ENCODE assay signal across 8 mouse cellular contexts in genomic region chr3:30514051-30514754, GRCm38 (mm10). TPM values are rescaled to one million over a fixed set of nuclear protein-coding genes. Genes with fewer than 3 reads are reported as not detected.
A peak's percentile ranks its signal among the peaks of the same experiment; 100 is the strongest.
DNase-seq lines count a peak whose midpoint lies in the region; ATAC-seq and TF ChIP-seq lines count a peak whose summit lies in the region.

No protein-coding gene starts in this region.

- H3K4me2 ChIP-seq in embryonic facial prominence, embryonic 11.5 days (ENCODE audit: low read depth, low read length) = peak overlapping the region; percentile 89
- peak overlapping the region; percentile 91 for H3K4me2 ChIP-seq in limb, embryonic 14.5 days (replicated peaks; ENCODE audit: low read depth, low read length, severe bottlenecking)
- peak overlapping the region; percentile 78 for H3K4me2 ChIP-seq in neural tube, embryonic 12.5 days (replicated peaks)

- peak overlapping the region; percentile 39 for H3K4me3 ChIP-seq in embryonic facial prominence, embryonic 11.5 days (ENCODE audit: low read depth, low read length)
- H3K4me3 ChIP-seq in hindbrain, embryonic 10.5 days = peak overlapping the region; percentile 56
- H3K4me3 ChIP-seq in limb, embryonic 14.5 days (replicated peaks; ENCODE audit: low read length) = peak overlapping the region; percentile 56
- peak overlapping the region; percentile 39 for H3K4me3 ChIP-seq in neural tube, embryonic 12.5 days

- H3K9ac ChIP-seq in embryonic facial prominence, embryonic 11.5 days (replicated peaks; ENCODE audit: low read length) = peak overlapping the region; percentile 56
- peak overlapping the region; percentile 87 for H3K9ac ChIP-seq in limb, embryonic 14.5 days (ENCODE audit: low read depth, low read length, severe bottlenecking)
- H3K9ac ChIP-seq in neural tube, embryonic 12.5 days = peak overlapping the region; percentile 33; the same call in 1 of the 2 replicates

- ATAC-seq in embryonic facial prominence, embryonic 11.5 days (replicated peaks; ENCODE audit: insufficient number of reproducible peaks, low FRiP score, low TSS enrichment, low read depth) = no peak
- ATAC-seq in limb, embryonic 14.5 days (ENCODE audit: low FRiP score, low read depth) = 0 out of 2 replicates have a peak, but pooled peaks have one; percentile 16
- ATAC-seq in neural tube, embryonic 12.5 days (ENCODE audit: low FRiP score, low read depth) = peak; percentile 38

- no peak for TF ChIP-seq POLR2A in limb, embryonic 14.5 days (IDR thresholded peaks at IDR 0.05; ENCODE audit: borderline replicate concordance, extremely low read depth, insufficient read depth, insufficient read length)

- H3K4me1 ChIP-seq in embryonic facial prominence, embryonic 11.5 days (ENCODE audit: control insufficient read depth, insufficient read depth, low read length) = 0 out of 2 replicates have a peak, but pooled peaks cover 2% of the 10 kb centered on the region
- H3K4me1 ChIP-seq in hindbrain, embryonic 10.5 days (replicated peaks) = peaks cover 58% of the 10 kb centered on the region
- peaks cover 31% of the 10 kb centered on the region for H3K4me1 ChIP-seq in limb, embryonic 14.5 days (ENCODE audit: control insufficient read depth, insufficient read depth, low read length)
- peaks cover 23% of the 10 kb centered on the region for H3K4me1 ChIP-seq in neural tube, embryonic 12.5 days

- 0% methylated on average over 52 of the region's 52 CpGs for WGBS in embryonic facial prominence, embryonic 11.5 days
- under 1% methylated on average over 52 of the region's 52 CpGs for WGBS in hindbrain, embryonic 10.5 days
- WGBS in limb, embryonic 14.5 days = 1% methylated on average over 52 of the region's 52 CpGs
- WGBS in neural tube, embryonic 12.5 days = under 1% methylated on average over 52 of the region's 52 CpGs

- DNase-seq in heart, adult 11 months = peak; percentile 91
- no peak for DNase-seq in heart, adult 8-10 months (ENCODE audit: low spot score)
- DNase-seq in embryonic facial prominence, embryonic 11.5 days (ENCODE audit: low spot score) = peak; percentile 66
- DNase-seq in hindbrain, embryonic 10.5 days (ENCODE audit: low spot score) = peak; percentile 83
- no peak for DNase-seq in limb, embryonic 14.5 days (ENCODE audit: low spot score)
- DNase-seq in gastrocnemius, postnatal 25 days = no peak
- no peak for DNase-seq in T-cell, adult 2 months (ENCODE audit: low spot score)

- H3K36me3 ChIP-seq in embryonic facial prominence, embryonic 11.5 days (replicated peaks; ENCODE audit: control insufficient read depth, insufficient read depth, low read depth, low read length) = no peaks in the 10 kb centered on the region
- H3K36me3 ChIP-seq in hindbrain, embryonic 10.5 days = no peaks in the 10 kb centered on the region
- no peaks in the 10 kb centered on the region for H3K36me3 ChIP-seq in limb, embryonic 14.5 days (ENCODE audit: control insufficient read depth, insufficient read depth, low read length)
- H3K36me3 ChIP-seq in neural tube, embryonic 12.5 days = no peaks in the 10 kb centered on the region

- H3K27ac ChIP-seq in embryonic facial prominence, embryonic 11.5 days (replicated peaks; ENCODE audit: low read depth, low read length) = peak overlapping the region; percentile 58
- H3K27ac ChIP-seq in hindbrain, embryonic 10.5 days = peak overlapping the region; percentile 81
- peak overlapping the region; percentile 95 for H3K27ac ChIP-seq in limb, embryonic 14.5 days (replicated peaks; ENCODE audit: low read depth, low read length)
- H3K27ac ChIP-seq in neural tube, embryonic 12.5 days = no peak overlapping the region

- H3K9me3 ChIP-seq in embryonic facial prominence, embryonic 11.5 days (replicated peaks; ENCODE audit: control insufficient read depth, low read length) = no peaks in the 10 kb centered on the region
- no peaks in the 10 kb centered on the region for H3K9me3 ChIP-seq in hindbrain, embryonic 10.5 days
- H3K9me3 ChIP-seq in limb, embryonic 14.5 days (ENCODE audit: control insufficient read depth, low read length) = no peaks in the 10 kb centered on the region
- no peaks in the 10 kb centered on the region for H3K9me3 ChIP-seq in neural tube, embryonic 12.5 days

- H3K27me3 ChIP-seq in embryonic facial prominence, embryonic 11.5 days (ENCODE audit: control insufficient read depth, insufficient read depth, low read length) = peaks cover 4% of the 10 kb centered on the region; the same call in 1 of the 2 replicates
- H3K27me3 ChIP-seq in hindbrain, embryonic 10.5 days (ENCODE audit: insufficient read depth, poor library complexity, severe bottlenecking) = peaks cover 92% of the 10 kb centered on the region
- H3K27me3 ChIP-seq in limb, embryonic 14.5 days (ENCODE audit: control insufficient read depth, insufficient read depth, low read length) = no peaks in the 10 kb centered on the region
- peaks cover 65% of the 10 kb centered on the region for H3K27me3 ChIP-seq in neural tube, embryonic 12.5 days (replicated peaks)

RNA-seq across cellular contexts. Expression of gene Mecom, which starts 33.6 kb away (rescaled TPM):
- total RNA-seq in heart, adult 8-10 months (2022) = 10 to 100 TPM; 13.6 to 19.5 (median 16.5) TPM
- polyA plus RNA-seq in embryonic facial prominence, embryonic 11.5 days (2014; fragmentation: Nextera tagmentation; extraction: Ambion mirVana) = 46.3 and 48.4 TPM in 2 replicates
- polyA plus RNA-seq in hindbrain, embryonic 10.5 days (2016; fragmentation: Nextera tagmentation; extraction: Ambion mirVana) = 25.8 and 26.7 TPM in 2 replicates
- 35.8 and 38.6 TPM in 2 replicates for polyA plus RNA-seq in limb, embryonic 14.5 days (2012; rRNA removed)
- 42.2 and 61.6 TPM in 2 replicates for polyA plus RNA-seq in limb, embryonic 14.5 days (2014; fragmentation: Nextera tagmentation; extraction: Ambion mirVana)
- polyA plus RNA-seq in neural tube, embryonic 12.5 days (2016; fragmentation: Nextera tagmentation; extraction: Ambion mirVana) = 16.1 and 18.4 TPM in 2 replicates
- 1 to 10 TPM; 6.7 to 8.8 TPM for total RNA-seq in gastrocnemius, postnatal 25 days (2021)

Comparison
In these comparisons a context has a peak if more than half of its experiments do, and no peak if none do; other contexts are left out.
1. DNase-seq: peak in heart, adult 11 months (single experiment), embryonic facial prominence, embryonic 11.5 days (single experiment) and hindbrain, embryonic 10.5 days (single experiment); none in heart, adult 8-10 months (single experiment), limb, embryonic 14.5 days (single experiment), gastrocnemius, postnatal 25 days (single experiment) and T-cell, adult 2 months (single experiment).
2. H3K9ac ChIP-seq: peak in every context shown above with its lines; median percentile 87 in limb, embryonic 14.5 days; 56 in embryonic facial prominence, embryonic 11.5 days; 33 in neural tube, embryonic 12.5 days.
3. Peak in every context shown above with its lines, with median percentiles within 50 percentile points of each other: H3K4me2 ChIP-seq and H3K4me3 ChIP-seq.